Mouse (Mus musculus) liver, embryonic 14.5 days (tissue): ENCODE measurements around the gene Ddx23. TPM values are rescaled to one million over a fixed set of nuclear protein-coding genes. Genes with fewer than 3 reads are reported as not detected.
A peak's percentile ranks its signal among the peaks of the same experiment; 100 is the strongest.

Experiments used
- ATAC-seq: fragments of 200-750 bp; cut with Nextera tagmentation; 2 replicates; pipeline ENCODE4 v1.8.0; 2017; ENCODE audit warnings: moderate number of reproducible peaks, mild to moderate bottlenecking, moderate library complexity; ENCODE audit not compliant: insufficient read depth
- DNase-seq, 3 experiments: peaks; one replicate each; pipeline ENCODE4 v3.0.0-alpha.2; 2012 to 2013; ENCODE audit warnings: low read depth in 3 of 3, low spot score in 3 of 3
- H3K27ac ChIP-seq: fragments of 300-500 bp; sonication (generic); 2 replicates; pipeline ENCODE4 v1.5.1; 2014; ENCODE audit warnings: moderate library complexity, mild to moderate bottlenecking, control low read depth, inconsistent platforms
- H3K27me3 ChIP-seq: fragments of 300-500 bp; sonication (generic); 2 replicates; pipeline ENCODE4 v1.6.1; 2014; ENCODE audit warnings: mild to moderate bottlenecking, low read length, moderate library complexity; ENCODE audit not compliant: control insufficient read depth, insufficient read depth
- H3K36me3 ChIP-seq: fragments of 300-500 bp; sonication (generic); replicated peaks from 2 replicates; pipeline ENCODE4 v1.6.1; 2014; ENCODE audit warnings: low read depth; ENCODE audit not compliant: control insufficient read depth, insufficient read depth
- H3K4me1 ChIP-seq, 2 experiments: fragments of 200-500 bp in 1 of 2; fragments of 300-500 bp in 1 of 2; sonication (generic) in 1 of 2; replicated peaks; 2 replicates each; pipeline ENCODE4 v1.6.1; 2012 to 2014; ENCODE audit warnings: antibody characterized with exemption in 1 of 2, inconsistent platforms in 1 of 2, low read length in 1 of 2; ENCODE audit not compliant: control insufficient read depth in 2 of 2, insufficient read depth in 2 of 2
- H3K4me2 ChIP-seq: fragments of 300-500 bp; sonication (generic); 2 replicates; pipeline ENCODE4 v1.6.1; 2014; ENCODE audit warnings: low read depth, mild to moderate bottlenecking, control low read depth, moderate library complexity
- H3K4me3 ChIP-seq, 2 experiments: fragments of 200-500 bp in 1 of 2; fragments of 300-500 bp in 1 of 2; sonication (generic) in 1 of 2; 2 replicates each; pipeline ENCODE4 v1.5.1; 2012 to 2014; ENCODE audit warnings: low read depth in 2 of 2, low read length in 2 of 2, mild to moderate bottlenecking in 2 of 2, control low read depth in 1 of 2, inconsistent platforms in 1 of 2, moderate library complexity in 1 of 2; ENCODE audit not compliant: insufficient read depth in 1 of 2
- H3K9ac ChIP-seq: fragments of 300-500 bp; sonication (generic); replicated peaks from 2 replicates; pipeline ENCODE4 v1.6.1; 2014; ENCODE audit warnings: mild to moderate bottlenecking, control low read depth, moderate library complexity
- H3K9me3 ChIP-seq: fragments of 300-500 bp; sonication (generic); 2 replicates; pipeline ENCODE4 v1.6.1; 2016; ENCODE audit warnings: low read length, mixed read lengths; ENCODE audit not compliant: control insufficient read depth
- CTCF ChIP-seq: IDR thresholded peaks from 2 replicates; pipeline ENCODE4 v1.5.1; 2016; ENCODE audit warnings: antibody characterized with exemption, low read depth, control low read depth
- EP300 ChIP-seq: IDR thresholded peaks from 2 replicates; pipeline ENCODE4 v1.6.1; 2016; ENCODE audit warnings: antibody characterized with exemption, low read depth
- WGBS: fragments of 180-500 bp; shearing (Covaris S2); extraction: QIAGEN DNeasy Blood & Tissue Kit; methylation state at CpG from one replicate; pipeline ENCODE4 v1.1.7; 2014; ENCODE audit not compliant: insufficient replicate concordance; 5-methylcytosine and 5-hydroxymethylcytosine counted together
- polyA plus RNA-seq, 2 experiments: library from polyadenylated mRNA; depleted of rRNA in 1 of 2; stranded (reverse) in 1 of 2; unstranded in 1 of 2; fragments of >200 nt; fragmentation: Nextera tagmentation in 1 of 2; extraction: Ambion mirVana in 1 of 2; gene quantifications; 2 replicates each; pipeline versions ENCODE4 v1.2.1 to v1.2.3; 2012 to 2014

The Ddx23 gene
- polyA plus RNA-seq, 2 experiments: 11.7 to 23.4 TPM

GRCm38 (mm10) chr15:98644406-98644805 is 18.3 kb downstream of the Ddx23 start:
- 85% methylated on average over 12 of the region's 12 CpGs for WGBS
- no peaks in the 10 kb centered on the region for H3K9me3 ChIP-seq
- H3K4me1 ChIP-seq: no peaks in the 10 kb centered on the region
- no peak overlapping the region for H3K27ac ChIP-seq
- DNase-seq (no peak), ATAC-seq (peak; percentile 24; the same call in 1 of the 2 replicates)
- no peak overlapping the region for H3K4me2 ChIP-seq
- no peak overlapping the region for H3K9ac ChIP-seq
- H3K36me3 ChIP-seq: peaks cover 34% of the 10 kb centered on the region
- TF ChIP-seq CTCF: no peak
- no peak overlapping the region for H3K4me3 ChIP-seq
- peaks cover 4% of the 10 kb centered on the region for H3K27me3 ChIP-seq

DNA sequence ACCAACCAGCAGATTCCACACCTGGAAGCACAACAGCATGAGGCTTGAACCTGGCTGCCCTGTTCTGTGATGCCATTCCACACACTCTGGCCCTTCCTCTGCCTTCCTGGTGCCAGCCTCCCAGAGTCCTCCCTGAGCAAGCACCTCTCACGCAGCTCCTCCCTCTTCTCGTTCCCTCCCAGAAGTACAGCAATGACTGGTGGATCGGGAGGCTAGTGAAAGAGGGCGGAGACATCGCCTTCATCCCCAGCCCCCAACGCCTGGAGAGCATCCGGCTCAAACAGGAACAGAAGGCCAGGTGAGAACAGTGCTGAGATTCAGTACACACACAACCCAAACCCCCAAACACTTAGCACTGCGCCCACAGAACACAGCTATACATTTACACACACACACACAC is 22.5 kb downstream of the Ddx23 start:
- Histone ChIP-seq H3K27ac (no peak overlapping the region), H3K4me3 (no peak overlapping the region), H3K4me2 (no peak overlapping the region), H3K9ac (no peak overlapping the region), H3K9me3 (no peaks in the 10 kb centered on the region), H3K4me1 (no peaks in the 10 kb centered on the region), H3K36me3 (no peaks in the 10 kb centered on the region; the same call in 1 of the 2 replicates), H3K27me3 (peaks cover 34% of the 10 kb centered on the region)
- DNase-seq (no peak), ATAC-seq (no peak)
- no peak for TF ChIP-seq CTCF
- TF ChIP-seq EP300: no peak
- WGBS: 20% methylated on average over 8 of the region's 8 CpGs

GRCm38 (mm10) chr15:98637155-98637554 is 25.5 kb downstream of the Ddx23 start:
- peaks cover 64% of the 10 kb centered on the region for H3K27me3 ChIP-seq
- H3K4me2 ChIP-seq: no peak overlapping the region
- no peak overlapping the region for H3K27ac ChIP-seq
- 41% methylated on average over 3 of the region's 3 CpGs for WGBS
- DNase-seq (no peak), ATAC-seq (no peak)
- no peaks in the 10 kb centered on the region for H3K36me3 ChIP-seq
- no peak overlapping the region for H3K9ac ChIP-seq
- no peaks in the 10 kb centered on the region for H3K9me3 ChIP-seq
- H3K4me1 ChIP-seq: no peaks in the 10 kb centered on the region
- no peak for TF ChIP-seq EP300
- no peak for TF ChIP-seq CTCF
- H3K4me3 ChIP-seq: no peak overlapping the region

DNA sequence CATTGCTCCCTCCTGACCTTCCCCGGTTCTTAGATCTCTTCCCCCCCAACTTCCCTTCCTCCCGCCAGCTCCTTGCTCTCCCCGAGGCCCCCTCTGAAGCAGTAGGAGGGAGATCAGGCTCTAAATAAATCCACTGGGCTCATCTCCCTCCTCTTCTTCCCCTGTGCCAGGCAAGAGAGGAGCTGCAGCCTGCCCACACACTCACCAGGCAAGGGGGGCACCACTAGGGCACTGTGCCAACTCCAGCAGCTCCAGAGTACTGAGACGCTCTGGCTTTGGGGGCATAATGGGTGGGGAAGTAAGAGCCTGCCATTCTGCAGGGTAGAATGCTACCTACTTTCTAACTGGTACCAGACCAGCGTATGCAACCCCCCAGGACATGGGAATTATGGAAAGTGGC is 26.2 kb downstream of the Ddx23 start:
- Histone ChIP-seq H3K4me1 (no peaks in the 10 kb centered on the region), H3K9me3 (no peaks in the 10 kb centered on the region), H3K4me2 (no peak overlapping the region), H3K4me3 (no peak overlapping the region), H3K27ac (no peak overlapping the region), H3K27me3 (peaks cover 70% of the 10 kb centered on the region), H3K9ac (no peak overlapping the region), H3K36me3 (no peaks in the 10 kb centered on the region)
- no peak for ATAC-seq
- 44% methylated on average over 5 of the region's 5 CpGs for WGBS
- no peak for DNase-seq
- TF ChIP-seq EP300 (no peak), CTCF (no peak)

DNA sequence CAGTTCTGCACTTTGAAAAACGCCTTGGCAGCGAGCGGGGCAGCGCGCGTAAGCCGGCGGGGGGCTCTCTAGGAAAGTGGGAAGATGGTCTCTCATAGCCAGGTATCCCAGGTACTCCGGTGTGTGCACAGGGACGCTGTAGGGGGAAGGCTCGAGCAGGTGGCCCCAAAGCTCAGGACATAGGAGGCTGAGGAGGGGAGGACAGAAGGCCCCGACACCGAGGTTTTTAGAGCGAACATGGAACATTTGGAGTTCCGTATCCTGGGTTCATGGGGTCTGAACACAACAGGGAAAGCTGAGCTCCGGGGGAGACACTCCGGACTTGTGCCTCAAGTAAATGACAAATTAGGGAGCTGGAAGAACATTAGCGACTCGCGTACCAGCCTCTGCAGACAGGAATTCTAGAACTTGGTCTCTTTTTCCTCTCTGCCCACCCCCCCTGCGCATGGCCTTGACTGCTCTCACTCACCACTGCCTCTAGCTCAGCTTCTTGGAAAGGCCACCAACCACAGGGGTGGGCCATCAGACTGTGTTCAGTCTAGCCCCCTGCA is 27.3 kb downstream of the Ddx23 start:
- peaks cover 79% of the 10 kb centered on the region for H3K27me3 ChIP-seq
- no peaks in the 10 kb centered on the region for H3K9me3 ChIP-seq
- 4% methylated on average over 21 of the region's 21 CpGs for WGBS
- peak overlapping the region; percentile 80 for H3K4me2 ChIP-seq
- no peaks in the 10 kb centered on the region for H3K36me3 ChIP-seq
- no peak for TF ChIP-seq CTCF
- no peak for TF ChIP-seq EP300
- DNase-seq (no peak), ATAC-seq (no peak)
- no peak overlapping the region for H3K9ac ChIP-seq
- H3K27ac ChIP-seq: no peak overlapping the region
- no peaks in the 10 kb centered on the region for H3K4me1 ChIP-seq
- H3K4me3 ChIP-seq: peak overlapping the region in 1 of 2 experiments; percentile 62; a peak in 3 of 4 replicates
